Mouse (Mus musculus) stomach, embryonic 15.5 days (tissue): ENCODE measurements at regions not wholly inside any gene's neighbourhood (a gene's known extent, or its start where the extent isn't known, plus 50 kb on each side); places are given as distances from the start of the nearest gene placed in this dataset.

Experiments used
- ATAC-seq: fragments of 200-750 bp; cut with Nextera tagmentation; 2 replicates; pipeline ENCODE4 v1.8.0; 2017; ENCODE audit warnings: low read depth, moderate number of reproducible peaks, moderate TSS enrichment; ENCODE audit not compliant: insufficient read depth, low FRiP score
- H3K27ac ChIP-seq: fragments of 300-500 bp; sonication (generic); 2 replicates; pipeline ENCODE4 v1.5.1; 2015; ENCODE audit warnings: mild to moderate bottlenecking, inconsistent platforms
- H3K27me3 ChIP-seq: fragments of 300-500 bp; sonication (generic); replicated peaks from 2 replicates; pipeline ENCODE4 v1.6.1; 2015; ENCODE audit warnings: inconsistent platforms
- H3K36me3 ChIP-seq: fragments of 300-500 bp; sonication (generic); 2 replicates; pipeline ENCODE4 v1.6.1; 2015; ENCODE audit warnings: inconsistent platforms
- H3K4me1 ChIP-seq: fragments of 300-500 bp; sonication (generic); 2 replicates; pipeline ENCODE4 v1.6.1; 2015; ENCODE audit warnings: inconsistent platforms
- H3K4me2 ChIP-seq: fragments of 300-500 bp; sonication (generic); 2 replicates; pipeline ENCODE4 v1.6.1; 2015; ENCODE audit warnings: mild to moderate bottlenecking, inconsistent platforms
- H3K4me3 ChIP-seq: fragments of 300-500 bp; sonication (generic); replicated peaks from 2 replicates; pipeline ENCODE4 v1.5.1; 2015; ENCODE audit warnings: inconsistent platforms
- H3K9ac ChIP-seq: fragments of 300-500 bp; sonication (generic); 2 replicates; pipeline ENCODE4 v1.6.1; 2015; ENCODE audit warnings: inconsistent platforms
- H3K9me3 ChIP-seq: fragments of 300-500 bp; sonication (generic); 2 replicates; pipeline ENCODE4 v1.6.1; 2016; ENCODE audit warnings: inconsistent platforms
- WGBS: fragments of 180-500 bp; shearing (Covaris S2); methylation state at CpG from one replicate; pipeline ENCODE4 v1.1.7; 2015; 5-methylcytosine and 5-hydroxymethylcytosine counted together

DNA sequence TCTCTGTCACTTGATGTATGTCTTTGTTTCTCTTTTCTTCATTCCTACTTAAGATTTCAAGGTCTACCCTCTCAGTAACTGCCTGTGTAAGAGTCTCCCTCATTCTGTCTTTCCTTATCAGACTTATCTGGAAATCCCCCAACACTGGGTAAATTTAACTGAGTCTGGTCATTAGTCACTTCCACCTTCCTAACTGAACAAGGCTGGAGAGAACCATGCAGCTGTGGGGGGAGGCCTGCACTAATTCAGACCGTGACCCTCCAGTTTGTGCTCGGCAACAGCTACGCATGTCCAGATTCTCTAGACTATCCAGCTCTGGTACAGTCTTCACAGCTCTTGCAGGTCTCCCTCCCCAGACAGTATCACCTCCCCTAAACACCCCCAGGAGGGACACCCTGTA is 103.3 kb downstream of the Prox1 start:
- Histone ChIP-seq H3K27ac (no peak overlapping the region), H3K4me3 (no peak overlapping the region), H3K27me3 (no peaks in the 10 kb centered on the region), H3K9ac (no peak overlapping the region), H3K9me3 (no peaks in the 10 kb centered on the region), H3K4me1 (no peaks in the 10 kb centered on the region), H3K36me3 (no peaks in the 10 kb centered on the region), H3K4me2 (no peak overlapping the region)
- 60% methylated on average over 3 of the region's 3 CpGs for WGBS
- no peak for ATAC-seq

DNA sequence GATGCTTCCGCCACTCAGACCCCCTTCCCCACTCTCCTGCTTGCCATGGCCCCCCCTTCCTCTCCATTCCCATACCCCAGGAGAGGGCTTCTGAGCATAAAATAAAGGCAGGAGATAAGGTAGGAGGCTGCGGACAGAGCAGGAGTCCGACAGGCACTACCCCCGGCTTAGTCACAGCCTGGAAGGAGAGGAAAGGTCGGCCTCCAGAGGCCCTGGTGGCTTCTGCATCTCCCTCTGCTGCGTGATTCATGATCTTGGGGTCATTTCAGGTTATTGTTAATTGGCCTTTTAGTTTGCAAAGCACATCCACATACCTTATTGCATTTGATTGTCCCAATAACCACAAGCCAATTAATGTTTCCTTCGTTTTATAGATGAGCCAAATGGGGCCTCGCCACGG is 104.1 kb downstream of the Prox1 start:
- Histone ChIP-seq H3K27me3 (no peaks in the 10 kb centered on the region), H3K4me3 (no peak overlapping the region), H3K9me3 (no peaks in the 10 kb centered on the region), H3K9ac (no peak overlapping the region), H3K4me2 (no peak overlapping the region), H3K36me3 (no peaks in the 10 kb centered on the region), H3K4me1 (no peaks in the 10 kb centered on the region), H3K27ac (no peak overlapping the region)
- no peak for ATAC-seq
- WGBS: 58% methylated on average over 9 of the region's 9 CpGs

DNA sequence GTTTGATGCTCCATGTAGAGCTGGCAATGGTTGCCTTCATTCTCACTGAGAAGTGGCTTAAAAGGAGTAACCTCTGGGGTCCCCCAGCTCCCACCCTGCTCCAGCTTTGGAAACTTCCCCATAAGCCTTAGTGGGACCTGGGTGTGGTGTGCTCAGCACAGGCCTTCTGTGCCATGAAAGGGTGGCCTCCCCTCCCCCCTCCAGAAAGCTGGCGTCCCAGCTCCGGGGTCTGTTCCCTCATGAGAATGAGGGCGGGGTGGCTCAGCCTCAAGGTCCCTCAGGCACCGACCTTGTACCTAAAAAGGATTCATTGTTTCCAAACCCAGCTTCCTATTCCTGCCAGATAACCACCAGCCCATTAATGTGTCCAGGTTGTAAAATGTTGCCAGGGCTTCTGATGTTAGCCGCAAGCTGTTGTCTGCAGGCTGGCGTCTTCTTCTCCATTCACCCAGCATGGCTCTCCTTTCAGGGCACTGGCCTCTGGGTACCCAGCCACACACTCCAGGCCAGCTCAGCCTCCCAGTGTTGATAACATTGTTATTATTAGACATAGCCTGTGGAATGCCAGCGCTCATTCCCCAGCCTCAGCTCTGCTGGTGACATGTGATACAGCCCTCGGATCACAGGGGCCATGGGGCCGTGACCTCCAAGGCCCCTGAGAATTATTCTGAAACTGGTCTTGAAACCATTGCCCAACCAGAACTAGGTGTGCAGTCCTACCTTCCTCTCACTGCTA is 108.8 kb downstream of the Prox1 start:
- no peak for ATAC-seq
- H3K4me3 ChIP-seq: no peak overlapping the region
- H3K27ac ChIP-seq: no peak overlapping the region
- H3K9me3 ChIP-seq: no peaks in the 10 kb centered on the region
- no peak overlapping the region for H3K4me2 ChIP-seq
- H3K36me3 ChIP-seq: no peaks in the 10 kb centered on the region
- no peaks in the 10 kb centered on the region for H3K4me1 ChIP-seq
- H3K9ac ChIP-seq: no peak overlapping the region
- WGBS: 51% methylated on average over 9 of the region's 9 CpGs
- H3K27me3 ChIP-seq: no peaks in the 10 kb centered on the region

- Histone ChIP-seq H3K36me3 (no peaks in the 10 kb centered on the region), H3K4me1 (no peaks in the 10 kb centered on the region), H3K9ac (no peak overlapping the region), H3K4me3 (no peak overlapping the region), H3K27me3 (no peaks in the 10 kb centered on the region), H3K9me3 (no peaks in the 10 kb centered on the region), H3K4me2 (no peak overlapping the region), H3K27ac (no peak overlapping the region)
- WGBS: 41% methylated on average over 3 of the region's 3 CpGs
- no peak for ATAC-seq
Observed at GRCm38 (mm10) chr1:190059025-190059424, 111.5 kb downstream of the Prox1 start.

GRCm38 (mm10) chr1:190056931-190057330 is 113.6 kb downstream of the Prox1 start:
- Histone ChIP-seq H3K9me3 (no peaks in the 10 kb centered on the region), H3K27ac (no peak overlapping the region), H3K4me2 (no peak overlapping the region), H3K4me1 (no peaks in the 10 kb centered on the region), H3K4me3 (no peak overlapping the region), H3K27me3 (no peaks in the 10 kb centered on the region), H3K36me3 (no peaks in the 10 kb centered on the region), H3K9ac (no peak overlapping the region)
- 84% methylated on average over 2 of the region's 2 CpGs for WGBS
- no peak for ATAC-seq

DNA sequence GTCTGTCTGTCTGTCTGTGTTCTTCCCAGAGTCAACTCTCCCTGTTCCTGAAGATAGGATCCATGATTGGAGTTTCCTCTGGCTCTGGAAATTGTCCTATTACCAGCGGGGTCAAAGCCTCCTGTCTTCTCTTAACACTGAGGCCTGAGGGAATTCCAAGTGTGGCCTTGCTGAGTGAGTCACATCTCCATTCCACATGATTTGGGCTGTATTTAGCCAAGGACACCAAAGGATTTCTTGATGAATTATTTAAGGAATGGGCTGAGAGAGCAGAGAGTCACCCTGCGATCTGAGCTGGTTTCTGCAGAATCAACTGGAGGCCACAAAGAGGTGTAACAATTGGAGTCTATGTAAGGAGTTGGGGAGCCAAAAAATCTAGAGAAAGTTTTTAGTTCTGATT is 118.6 kb downstream of the Prox1 start:
- no peaks in the 10 kb centered on the region for H3K9me3 ChIP-seq
- no peaks in the 10 kb centered on the region for H3K27me3 ChIP-seq
- no peak for ATAC-seq
- no peak overlapping the region for H3K4me3 ChIP-seq
- no peaks in the 10 kb centered on the region for H3K36me3 ChIP-seq
- no peak overlapping the region for H3K9ac ChIP-seq
- H3K4me2 ChIP-seq: no peak overlapping the region
- no peak overlapping the region for H3K27ac ChIP-seq
- 85% methylated on average over 2 of the region's 2 CpGs for WGBS
- H3K4me1 ChIP-seq: no peaks in the 10 kb centered on the region

GRCm38 (mm10) chr1:190048521-190049170 is 121.9 kb downstream of the Prox1 start:
- Histone ChIP-seq H3K4me2 (no peak overlapping the region), H3K4me1 (no peaks in the 10 kb centered on the region), H3K4me3 (no peak overlapping the region), H3K36me3 (no peaks in the 10 kb centered on the region), H3K9ac (no peak overlapping the region), H3K27me3 (no peaks in the 10 kb centered on the region), H3K27ac (no peak overlapping the region), H3K9me3 (no peaks in the 10 kb centered on the region)
- ATAC-seq: no peak
- WGBS: 54% methylated on average over 2 of the region's 2 CpGs

DNA sequence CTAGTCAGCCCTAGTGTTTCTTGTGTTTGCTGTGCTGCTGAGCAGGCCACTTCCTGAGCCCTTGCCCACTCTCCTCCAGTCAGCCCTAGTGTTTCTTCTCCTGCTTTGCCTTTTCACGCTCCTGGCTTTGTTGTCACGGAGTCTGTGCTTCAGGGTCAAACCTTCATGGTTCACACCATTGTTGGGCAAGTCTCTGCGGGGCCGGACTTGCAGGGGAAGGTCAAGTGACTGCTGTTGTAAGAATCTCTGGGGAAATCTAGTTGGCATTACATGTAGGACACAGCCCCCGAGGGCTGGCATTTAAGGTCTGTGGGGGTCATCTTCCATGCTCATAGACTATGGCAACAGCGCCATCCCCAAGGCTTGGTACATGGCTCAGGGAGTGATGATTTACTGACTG is 123.3 kb downstream of the Prox1 start:
- Histone ChIP-seq H3K27me3 (no peaks in the 10 kb centered on the region), H3K4me2 (no peak overlapping the region), H3K9me3 (no peaks in the 10 kb centered on the region), H3K9ac (no peak overlapping the region), H3K4me3 (no peak overlapping the region), H3K36me3 (no peaks in the 10 kb centered on the region), H3K4me1 (no peaks in the 10 kb centered on the region), H3K27ac (no peak overlapping the region)
- ATAC-seq: no peak
- 74% methylated on average over 6 of the region's 6 CpGs for WGBS

DNA sequence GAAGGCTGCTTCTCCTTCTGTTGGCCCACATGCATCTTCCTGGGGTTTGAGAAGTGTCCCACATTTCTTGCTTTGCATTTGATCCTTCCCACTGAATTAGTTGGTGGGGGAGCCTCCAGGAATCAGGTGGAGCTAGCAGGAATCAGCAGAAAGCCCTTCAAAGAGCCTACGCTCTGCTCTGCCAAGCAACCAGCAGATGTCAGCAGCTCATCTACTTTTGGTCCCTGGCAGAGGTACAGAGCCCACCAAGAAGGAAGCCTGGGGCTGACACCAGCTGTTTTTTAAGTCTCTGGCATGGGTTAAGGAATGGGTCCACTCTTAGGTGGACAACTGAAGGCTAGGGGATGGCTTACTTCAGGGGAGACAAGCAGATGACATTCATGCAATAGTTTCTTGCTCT is 123.6 kb upstream of the Smyd2 start:
- Histone ChIP-seq H3K4me1 (no peaks in the 10 kb centered on the region), H3K27ac (no peak overlapping the region), H3K36me3 (no peaks in the 10 kb centered on the region), H3K9ac (no peak overlapping the region), H3K27me3 (no peaks in the 10 kb centered on the region), H3K4me3 (no peak overlapping the region), H3K9me3 (no peaks in the 10 kb centered on the region), H3K4me2 (no peak overlapping the region)
- ATAC-seq: no peak; the same call in 1 of the 2 replicates
- 31% methylated on average over 1 of the region's 1 CpGs for WGBS

GRCm38 (mm10) chr1:190044036-190044435 is 121.9 kb upstream of the Smyd2 start:
- Histone ChIP-seq H3K27me3 (no peaks in the 10 kb centered on the region), H3K9me3 (no peaks in the 10 kb centered on the region), H3K9ac (no peak overlapping the region), H3K36me3 (no peaks in the 10 kb centered on the region), H3K27ac (no peak overlapping the region), H3K4me1 (no peaks in the 10 kb centered on the region), H3K4me3 (no peak overlapping the region), H3K4me2 (no peak overlapping the region)
- 43% methylated on average over 3 of the region's 3 CpGs for WGBS
- no peak for ATAC-seq

- 75% methylated on average over 10 of the region's 10 CpGs for WGBS
- ATAC-seq: no peak
Observed at GRCm38 (mm10) chr1:190043156-190043555, 121.0 kb upstream of the Smyd2 start.

GRCm38 (mm10) chr1:190042197-190042596 is 120.0 kb upstream of the Smyd2 start:
- H3K4me3 ChIP-seq: no peak overlapping the region
- peak; percentile 27; the same call in 1 of the 2 replicates for ATAC-seq
- H3K27me3 ChIP-seq: no peaks in the 10 kb centered on the region
- WGBS: 69% methylated on average over 4 of the region's 4 CpGs
- no peak overlapping the region for H3K27ac ChIP-seq
- H3K4me2 ChIP-seq: no peak overlapping the region
- no peaks in the 10 kb centered on the region for H3K36me3 ChIP-seq
- H3K9me3 ChIP-seq: no peaks in the 10 kb centered on the region
- H3K4me1 ChIP-seq: no peaks in the 10 kb centered on the region
- no peak overlapping the region for H3K9ac ChIP-seq

More at GRCm38 (mm10) chr1:190043156-190043555, 121.0 kb upstream of the Smyd2 start:
- Histone ChIP-seq H3K4me3 (no peak overlapping the region), H3K9ac (no peak overlapping the region), H3K27me3 (no peaks in the 10 kb centered on the region), H3K9me3 (no peaks in the 10 kb centered on the region), H3K27ac (no peak overlapping the region), H3K36me3 (no peaks in the 10 kb centered on the region), H3K4me1 (no peaks in the 10 kb centered on the region), H3K4me2 (no peak overlapping the region)
